Mouse (Mus musculus): ENCODE data around the gene Cnn3. TPM values are rescaled to one million over a fixed set of nuclear protein-coding genes. Genes with fewer than 3 reads are reported as not detected.

Cnn3 gene
- polyA plus RNA-seq (2014; fragmentation: Nextera tagmentation; extraction: Ambion mirVana): 1,127 and 1,205 TPM in 2 replicates

GRCm38 (mm10) chr3:121425861-121426620, at the start of gene Cnn3:
Cnn3 (plus strand) TSS chr3:121426497.
- H3K36me3 ChIP-seq (ENCODE audit: control insufficient read depth, insufficient read depth, low read length): 0 out of 2 replicates have a peak, but pooled peaks cover 2% of the 10 kb centered on the region
- WGBS: under 1% methylated on average over 50 of the region's 66 CpGs
- no peaks in the 10 kb centered on the region for H3K27me3 ChIP-seq (ENCODE audit: control insufficient read depth, insufficient read depth, low read length)
- peak within 1 kb of the TSS; percentile 55 for H3K4me2 ChIP-seq (replicated peaks; ENCODE audit: low read depth, low read length)
- no peaks in the 10 kb centered on the region for H3K4me1 ChIP-seq (replicated peaks; ENCODE audit: control insufficient read depth, insufficient read depth, low read length)
- ATAC-seq (ENCODE audit: low FRiP score) (peak; percentile 91), DNase-seq (ENCODE audit: low spot score) (peak; percentile 97)
- peak within 1 kb of the TSS; percentile 99 for H3K27ac ChIP-seq (ENCODE audit: low read depth, low read length)
- peak within 1 kb of the TSS; percentile 78 for H3K4me3 ChIP-seq (ENCODE audit: low read depth, low read length)
- H3K9me3 ChIP-seq (ENCODE audit: control insufficient read depth, low read length): no peaks in the 10 kb centered on the region
- H3K9ac ChIP-seq (ENCODE audit: low read depth, low read length): peak within 1 kb of the TSS; percentile 89

GRCm38 (mm10) chr3:121378708-121379612, 47.3 kb upstream of the Cnn3 start:
- Histone ChIP-seq H3K9me3 (ENCODE audit: control insufficient read depth, low read length) (no peaks in the 10 kb centered on the region), H3K9ac (ENCODE audit: low read depth, low read length) (no peak overlapping the region), H3K27ac (ENCODE audit: low read depth, low read length) (no peak overlapping the region), H3K4me3 (ENCODE audit: low read depth, low read length) (no peak overlapping the region), H3K27me3 (ENCODE audit: control insufficient read depth, insufficient read depth, low read length) (no peaks in the 10 kb centered on the region), H3K4me2 (replicated peaks; ENCODE audit: low read depth, low read length) (no peak overlapping the region), H3K4me1 (replicated peaks; ENCODE audit: control insufficient read depth, insufficient read depth, low read length) (no peaks in the 10 kb centered on the region), H3K36me3 (ENCODE audit: control insufficient read depth, insufficient read depth, low read length) (no peaks in the 10 kb centered on the region)
- peak; percentile 18 for DNase-seq (ENCODE audit: low spot score)
- ATAC-seq (ENCODE audit: low FRiP score): no peak
- 41% methylated on average over 15 of the region's 15 CpGs for WGBS

GRCm38 (mm10) chr3:121379699-121380098, 46.6 kb upstream of the Cnn3 start:
- Histone ChIP-seq H3K9ac (ENCODE audit: low read depth, low read length) (no peak overlapping the region), H3K4me3 (ENCODE audit: low read depth, low read length) (no peak overlapping the region), H3K4me1 (replicated peaks; ENCODE audit: control insufficient read depth, insufficient read depth, low read length) (no peaks in the 10 kb centered on the region), H3K27me3 (ENCODE audit: control insufficient read depth, insufficient read depth, low read length) (no peaks in the 10 kb centered on the region), H3K4me2 (replicated peaks; ENCODE audit: low read depth, low read length) (no peak overlapping the region), H3K27ac (ENCODE audit: low read depth, low read length) (no peak overlapping the region), H3K36me3 (ENCODE audit: control insufficient read depth, insufficient read depth, low read length) (no peaks in the 10 kb centered on the region), H3K9me3 (ENCODE audit: control insufficient read depth, low read length) (no peaks in the 10 kb centered on the region)
- ATAC-seq (ENCODE audit: low FRiP score) (no peak), DNase-seq (ENCODE audit: low spot score) (no peak)
- 81% methylated on average over 5 of the region's 5 CpGs for WGBS

- H3K4me3 ChIP-seq (ENCODE audit: low read depth, low read length): no peak overlapping the region
- ATAC-seq (ENCODE audit: low FRiP score) (no peak), DNase-seq (ENCODE audit: low spot score) (no peak)
- H3K9ac ChIP-seq (ENCODE audit: low read depth, low read length): no peak overlapping the region
- no peaks in the 10 kb centered on the region for H3K9me3 ChIP-seq (ENCODE audit: control insufficient read depth, low read length)
- 63% methylated on average over 3 of the region's 3 CpGs for WGBS
- H3K36me3 ChIP-seq (ENCODE audit: control insufficient read depth, insufficient read depth, low read length): no peaks in the 10 kb centered on the region
- no peaks in the 10 kb centered on the region for H3K27me3 ChIP-seq (ENCODE audit: control insufficient read depth, insufficient read depth, low read length)
- H3K4me2 ChIP-seq (replicated peaks; ENCODE audit: low read depth, low read length): no peak overlapping the region
- no peak overlapping the region for H3K27ac ChIP-seq (ENCODE audit: low read depth, low read length)
- H3K4me1 ChIP-seq (replicated peaks; ENCODE audit: control insufficient read depth, insufficient read depth, low read length): no peaks in the 10 kb centered on the region
Measured at GRCm38 (mm10) chr3:121387471-121388009, 38.8 kb upstream of the Cnn3 start.

GRCm38 (mm10) chr3:121389366-121389765, 36.9 kb upstream of the Cnn3 start:
- no peaks in the 10 kb centered on the region for H3K9me3 ChIP-seq (ENCODE audit: control insufficient read depth, low read length)
- no peak for DNase-seq (ENCODE audit: low spot score)
- H3K36me3 ChIP-seq (ENCODE audit: control insufficient read depth, insufficient read depth, low read length): no peaks in the 10 kb centered on the region
- no peak overlapping the region for H3K27ac ChIP-seq (ENCODE audit: low read depth, low read length)
- no peak overlapping the region for H3K4me2 ChIP-seq (replicated peaks; ENCODE audit: low read depth, low read length)
- no peaks in the 10 kb centered on the region for H3K27me3 ChIP-seq (ENCODE audit: control insufficient read depth, insufficient read depth, low read length)
- H3K4me3 ChIP-seq (ENCODE audit: low read depth, low read length): no peak overlapping the region
- no peaks in the 10 kb centered on the region for H3K4me1 ChIP-seq (replicated peaks; ENCODE audit: control insufficient read depth, insufficient read depth, low read length)
- H3K9ac ChIP-seq (ENCODE audit: low read depth, low read length): no peak overlapping the region
- WGBS: 72% methylated on average over 8 of the region's 8 CpGs
- no peak for ATAC-seq (ENCODE audit: low FRiP score)

GRCm38 (mm10) chr3:121389860-121390530, 36.3 kb upstream of the Cnn3 start:
- WGBS: 21% methylated on average over 17 of the region's 17 CpGs
- Histone ChIP-seq H3K9ac (ENCODE audit: low read depth, low read length) (no peak overlapping the region), H3K27me3 (ENCODE audit: control insufficient read depth, insufficient read depth, low read length) (no peaks in the 10 kb centered on the region), H3K4me2 (replicated peaks; ENCODE audit: low read depth, low read length) (peak overlapping the region; percentile 27; the same call in 1 of the 2 replicates), H3K27ac (ENCODE audit: low read depth, low read length) (peak overlapping the region; percentile 21; the same call in 1 of the 2 replicates), H3K36me3 (ENCODE audit: control insufficient read depth, insufficient read depth, low read length) (no peaks in the 10 kb centered on the region), H3K4me1 (replicated peaks; ENCODE audit: control insufficient read depth, insufficient read depth, low read length) (no peaks in the 10 kb centered on the region), H3K4me3 (ENCODE audit: low read depth, low read length) (no peak overlapping the region), H3K9me3 (ENCODE audit: control insufficient read depth, low read length) (no peaks in the 10 kb centered on the region)
- DNase-seq (ENCODE audit: low spot score): peak; percentile 75
- peak; percentile 80 for ATAC-seq (ENCODE audit: low FRiP score)

GRCm38 (mm10) chr3:121390724-121391123, 35.6 kb upstream of the Cnn3 start:
- H3K9me3 ChIP-seq (ENCODE audit: control insufficient read depth, low read length): no peaks in the 10 kb centered on the region
- no peaks in the 10 kb centered on the region for H3K27me3 ChIP-seq (ENCODE audit: control insufficient read depth, insufficient read depth, low read length)
- DNase-seq (ENCODE audit: low spot score) (peak; percentile 34), ATAC-seq (ENCODE audit: low FRiP score) (peak; percentile 65)
- peak overlapping the region; percentile 19; the same call in 1 of the 2 replicates for H3K27ac ChIP-seq (ENCODE audit: low read depth, low read length)
- peak overlapping the region; percentile 27; the same call in 1 of the 2 replicates for H3K4me2 ChIP-seq (replicated peaks; ENCODE audit: low read depth, low read length)
- 29% methylated on average over 7 of the region's 7 CpGs for WGBS
- H3K4me3 ChIP-seq (ENCODE audit: low read depth, low read length): no peak overlapping the region
- no peak overlapping the region for H3K9ac ChIP-seq (ENCODE audit: low read depth, low read length)
- no peaks in the 10 kb centered on the region for H3K36me3 ChIP-seq (ENCODE audit: control insufficient read depth, insufficient read depth, low read length)
- no peaks in the 10 kb centered on the region for H3K4me1 ChIP-seq (replicated peaks; ENCODE audit: control insufficient read depth, insufficient read depth, low read length)

GRCm38 (mm10) chr3:121395588-121396295, 30.6 kb upstream of the Cnn3 start:
- 75% methylated on average over 16 of the region's 16 CpGs for WGBS
- Histone ChIP-seq H3K27ac (ENCODE audit: low read depth, low read length) (no peak overlapping the region), H3K36me3 (ENCODE audit: control insufficient read depth, insufficient read depth, low read length) (no peaks in the 10 kb centered on the region), H3K4me1 (replicated peaks; ENCODE audit: control insufficient read depth, insufficient read depth, low read length) (no peaks in the 10 kb centered on the region), H3K9ac (ENCODE audit: low read depth, low read length) (no peak overlapping the region), H3K4me2 (replicated peaks; ENCODE audit: low read depth, low read length) (no peak overlapping the region), H3K27me3 (ENCODE audit: control insufficient read depth, insufficient read depth, low read length) (no peaks in the 10 kb centered on the region), H3K9me3 (ENCODE audit: control insufficient read depth, low read length) (no peaks in the 10 kb centered on the region), H3K4me3 (ENCODE audit: low read depth, low read length) (no peak overlapping the region)
- no peak for DNase-seq (ENCODE audit: low spot score)
- ATAC-seq (ENCODE audit: low FRiP score): no peak
